15 mouse cellular contexts compared by ENCODE assay signal in genomic region chr10:81234206-81234605, GRCm38 (mm10). TPM values are rescaled to one million over a fixed set of nuclear protein-coding genes. Genes with fewer than 3 reads are reported as not detected.
A peak's percentile ranks its signal among the peaks of the same experiment; 100 is the strongest.
DNase-seq lines count a peak whose midpoint lies in the region; ATAC-seq and TF ChIP-seq lines count a peak whose summit lies in the region.
"Had no signal": no experiment of that assay in that cellular context is flagged by ENCODE, and none has a peak within 500 bp of the region (broad histone marks: within the 10 kb centered on the region; RNA-seq: fewer than 3 reads in every experiment).

No protein-coding gene starts in this region.

- H3K27ac ChIP-seq in forebrain, postnatal 0 days (ENCODE audit: low read depth, low read length), result no peak overlapping the region
- no peak overlapping the region for H3K27ac ChIP-seq in forebrain, embryonic 16.5 days (ENCODE audit: low read length)
- no peak overlapping the region for H3K27ac ChIP-seq in neural tube, embryonic 12.5 days

- 81% methylated on average over 6 of the region's 6 CpGs for WGBS in forebrain, postnatal 0 days
- 85% methylated on average over 6 of the region's 6 CpGs for WGBS in forebrain, embryonic 16.5 days
- WGBS in neural tube, embryonic 12.5 days, result 85% methylated on average over 6 of the region's 6 CpGs

- TF ChIP-seq CTCF in forebrain, postnatal 0 days (IDR thresholded peaks at IDR 0.05; ENCODE audit: low read depth), result no peak

- H3K4me2 ChIP-seq in forebrain, postnatal 0 days (ENCODE audit: low read depth), result peak overlapping the region; percentile 73
- H3K4me2 ChIP-seq in forebrain, embryonic 16.5 days (ENCODE audit: low read length), result no peak overlapping the region
- H3K4me2 ChIP-seq in neural tube, embryonic 12.5 days (replicated peaks), result peak overlapping the region; percentile 86

- H3K27me3 ChIP-seq in forebrain, postnatal 0 days (ENCODE audit: insufficient read depth, low read length), result no peaks in the 10 kb centered on the region
- H3K27me3 ChIP-seq in forebrain, embryonic 16.5 days (replicated peaks; ENCODE audit: control insufficient read depth, insufficient read depth, low read length), result no peaks in the 10 kb centered on the region; the same call in 1 of the 2 replicates
- H3K27me3 ChIP-seq in neural tube, embryonic 12.5 days (replicated peaks), result peaks cover 26% of the 10 kb centered on the region

- no peak for DNase-seq in forebrain, postnatal 0 days
- no peak for DNase-seq in neural tube, embryonic 10.5 days (ENCODE audit: extremely low spot score, low spot score)
- peak; percentile 16 for DNase-seq in induced T-regulatory cell, adult 2 months (ENCODE audit: low read depth)
- peak; percentile 63 for DNase-seq in yolk sac, embryonic 10.5 days (ENCODE audit: low spot score)
- DNase-seq in gastrocnemius, adult 8-10 months (ENCODE audit: low spot score in 2 of 2), result no peak
- DNase-seq: gastrocnemius, postnatal 10 days; kidney, postnatal 10 days; lung, postnatal 36 days; right cerebral cortex, postnatal 14 days; thymus, postnatal 36 days had no signal

- H3K9ac ChIP-seq in forebrain, postnatal 0 days, result no peak overlapping the region
- H3K9ac ChIP-seq in forebrain, embryonic 16.5 days (replicated peaks; ENCODE audit: low read depth, low read length), result no peak overlapping the region
- H3K9ac ChIP-seq in neural tube, embryonic 12.5 days, result no peak overlapping the region

- no peaks in the 10 kb centered on the region for H3K9me3 ChIP-seq in forebrain, postnatal 0 days (ENCODE audit: low read length)
- H3K9me3 ChIP-seq in forebrain, embryonic 16.5 days (ENCODE audit: control insufficient read depth, low read length), result no peaks in the 10 kb centered on the region
- no peaks in the 10 kb centered on the region for H3K9me3 ChIP-seq in neural tube, embryonic 12.5 days

- peaks cover 7% of the 10 kb centered on the region for H3K4me1 ChIP-seq in forebrain, postnatal 0 days (ENCODE audit: insufficient read depth)
- H3K4me1 ChIP-seq in forebrain, embryonic 16.5 days (replicated peaks; ENCODE audit: control insufficient read depth, insufficient read depth, low read length), result peaks cover 23% of the 10 kb centered on the region
- H3K4me1 ChIP-seq in neural tube, embryonic 12.5 days, result peaks cover 23% of the 10 kb centered on the region

- no peak overlapping the region for H3K4me3 ChIP-seq in forebrain, postnatal 0 days (ENCODE audit: low read depth, low read length)
- no peak overlapping the region for H3K4me3 ChIP-seq in forebrain, embryonic 16.5 days (replicated peaks; ENCODE audit: low read length)
- no peak overlapping the region for H3K4me3 ChIP-seq in neural tube, embryonic 12.5 days

- 0 out of 2 replicates have a peak, but pooled peaks cover 4% of the 10 kb centered on the region for H3K36me3 ChIP-seq in forebrain, postnatal 0 days (ENCODE audit: insufficient read depth)
- no peaks in the 10 kb centered on the region for H3K36me3 ChIP-seq in forebrain, embryonic 16.5 days (ENCODE audit: control insufficient read depth, insufficient read depth)
- H3K36me3 ChIP-seq in neural tube, embryonic 12.5 days, result no peaks in the 10 kb centered on the region

- ATAC-seq in forebrain, postnatal 0 days, result no peak
- ATAC-seq in forebrain, embryonic 16.5 days, result no peak
- ATAC-seq in neural tube, embryonic 12.5 days (ENCODE audit: low FRiP score, low read depth), result no peak

RNA-seq across cellular contexts. Expression of gene Zfr2, which starts 1.3 kb away (rescaled TPM):
- total RNA-seq in forebrain, postnatal 0 days (2014; rRNA removed), result 51.0 and 52.1 TPM in 2 replicates
- polyA plus RNA-seq in forebrain, postnatal 0 days (2015; fragmentation: Nextera tagmentation; extraction: Ambion mirVana), result 13.0 and 18.7 TPM in 2 replicates
- polyA plus RNA-seq in forebrain, embryonic 16.5 days (2015; fragmentation: Nextera tagmentation; extraction: Ambion mirVana), result 18.4 and 24.0 TPM in 2 replicates
- polyA plus RNA-seq in neural tube, embryonic 12.5 days (2016; fragmentation: Nextera tagmentation; extraction: Ambion mirVana), result 16.0 and 18.2 TPM in 2 replicates
- total RNA-seq in gastrocnemius, adult 8-10 months (2022), result 1 to 10 TPM; 1.8 to 2.7 (median 2.1) TPM
- polyA plus RNA-seq: erythroblast, embryonic 14.5 days had no signal

RNA-seq across cellular contexts. Expression of gene Atcay, which starts 3.6 kb away (rescaled TPM):
- 163 and 170 TPM in 2 replicates for total RNA-seq in forebrain, postnatal 0 days (2014; rRNA removed)
- 78.8 and 79.2 TPM in 2 replicates for polyA plus RNA-seq in forebrain, postnatal 0 days (2015; fragmentation: Nextera tagmentation; extraction: Ambion mirVana)
- polyA plus RNA-seq in forebrain, embryonic 16.5 days (2015; fragmentation: Nextera tagmentation; extraction: Ambion mirVana), result 81.4 and 94.9 TPM in 2 replicates
- 34.0 and 43.6 TPM in 2 replicates for polyA plus RNA-seq in neural tube, embryonic 12.5 days (2016; fragmentation: Nextera tagmentation; extraction: Ambion mirVana)
- not detected for total RNA-seq in gastrocnemius, adult 8-10 months (2022)
- polyA plus RNA-seq: erythroblast, embryonic 14.5 days had no signal

RNA-seq across cellular contexts. Expression of gene Matk, which starts 18.5 kb away (rescaled TPM):
- total RNA-seq in forebrain, postnatal 0 days (2014; rRNA removed), result 87.3 and 113 TPM in 2 replicates
- 66.4 and 79.4 TPM in 2 replicates for polyA plus RNA-seq in forebrain, postnatal 0 days (2015; fragmentation: Nextera tagmentation; extraction: Ambion mirVana)
- polyA plus RNA-seq in forebrain, embryonic 16.5 days (2015; fragmentation: Nextera tagmentation; extraction: Ambion mirVana), result 28.8 and 44.2 TPM in 2 replicates
- polyA plus RNA-seq in neural tube, embryonic 12.5 days (2016; fragmentation: Nextera tagmentation; extraction: Ambion mirVana), result 5.1 and 6.2 TPM in 2 replicates
- under 1 TPM in 2 of 4 experiments, not detected in 2; 0.31 TPM for total RNA-seq in gastrocnemius, adult 8-10 months (2022)

RNA-seq across cellular contexts. Expression of gene Nmrk2, which starts 32.4 kb away (rescaled TPM):
- 0.08 TPM in 1 of 2 replicates, not detected in the other for total RNA-seq in forebrain, postnatal 0 days (2014; rRNA removed)
- polyA plus RNA-seq in forebrain, postnatal 0 days (2015; fragmentation: Nextera tagmentation; extraction: Ambion mirVana), result not detected in 2 replicates
- 0.11 TPM in 1 of 2 replicates, not detected in the other for polyA plus RNA-seq in forebrain, embryonic 16.5 days (2015; fragmentation: Nextera tagmentation; extraction: Ambion mirVana)
- polyA plus RNA-seq in neural tube, embryonic 12.5 days (2016; fragmentation: Nextera tagmentation; extraction: Ambion mirVana), result 0.14 TPM in 1 of 2 replicates, not detected in the other
- total RNA-seq in gastrocnemius, adult 8-10 months (2022), result 100 to 1,000 TPM in 1 of 4 experiments, 10 to 100 TPM in 3; 15.3 to 106 (median 44.7) TPM
- total RNA-seq: adrenal gland, postnatal 36 days; CH12.LX had no signal
- polyA plus RNA-seq: erythroblast, embryonic 14.5 days had no signal

RNA-seq across cellular contexts. Expression of gene Mrpl54, which starts 32.5 kb away (rescaled TPM):
- 90.2 and 94.9 TPM in 2 replicates for total RNA-seq in forebrain, postnatal 0 days (2014; rRNA removed)
- polyA plus RNA-seq in forebrain, postnatal 0 days (2015; fragmentation: Nextera tagmentation; extraction: Ambion mirVana), result 134 and 148 TPM in 2 replicates
- 84.0 and 90.1 TPM in 2 replicates for polyA plus RNA-seq in forebrain, embryonic 16.5 days (2015; fragmentation: Nextera tagmentation; extraction: Ambion mirVana)
- polyA plus RNA-seq in neural tube, embryonic 12.5 days (2016; fragmentation: Nextera tagmentation; extraction: Ambion mirVana), result 157 and 176 TPM in 2 replicates
- 100 to 1,000 TPM in 3 of 4 experiments, 10 to 100 TPM in 1; 96.1 to 111 (median 102) TPM for total RNA-seq in gastrocnemius, adult 8-10 months (2022)

Comparison
In these comparisons a context has a peak if more than half of its experiments do, and no peak if none do; other contexts are left out.
1. DNase-seq: peak in induced T-regulatory cell, adult 2 months (single experiment) and yolk sac, embryonic 10.5 days (single experiment); none in forebrain, postnatal 0 days (single experiment), neural tube, embryonic 10.5 days (single experiment) and gastrocnemius, adult 8-10 months (0 of 2).